Comparison of ENCODE assay signal across 13 mouse cellular contexts in genomic region chr9:101911176-101911866, GRCm38 (mm10). TPM values are rescaled to one million over a fixed set of nuclear protein-coding genes. Genes with fewer than 3 reads are reported as not detected.
A peak's percentile ranks its signal among the peaks of the same experiment; 100 is the strongest.
DNase-seq lines count a peak whose midpoint lies in the region; ATAC-seq lines count a peak whose summit lies in the region.
"Had no signal": no experiment of that assay in that cellular context is flagged by ENCODE, and none has a peak within 500 bp of the region (broad histone marks: within the 10 kb centered on the region; RNA-seq: fewer than 3 reads in every experiment).

No protein-coding gene starts in this region.

- 54% methylated on average over 9 of the region's 9 CpGs for WGBS in hindbrain, embryonic 11.5 days
- 62% methylated on average over 9 of the region's 9 CpGs for WGBS in hindbrain, embryonic 10.5 days

- no peak overlapping the region for H3K4me3 ChIP-seq in hindbrain, embryonic 11.5 days (ENCODE audit: low read depth, low read length)
- no peak overlapping the region for H3K4me3 ChIP-seq in hindbrain, embryonic 10.5 days
- H3K4me3 ChIP-seq: heart, embryonic 12.5 days had no signal

- H3K9me3 ChIP-seq in hindbrain, embryonic 11.5 days (ENCODE audit: control insufficient read depth, low read length), result no peaks in the 10 kb centered on the region
- no peaks in the 10 kb centered on the region for H3K9me3 ChIP-seq in hindbrain, embryonic 10.5 days
- H3K9me3 ChIP-seq: heart, embryonic 12.5 days had no signal

- no peak overlapping the region for H3K4me2 ChIP-seq in hindbrain, embryonic 11.5 days (replicated peaks; ENCODE audit: low read depth, low read length)
- H3K4me2 ChIP-seq: heart, embryonic 12.5 days had no signal

- no peak overlapping the region for H3K9ac ChIP-seq in hindbrain, embryonic 11.5 days (ENCODE audit: low read depth, low read length)
- H3K9ac ChIP-seq: heart, embryonic 12.5 days had no signal

- no peaks in the 10 kb centered on the region for H3K36me3 ChIP-seq in hindbrain, embryonic 11.5 days (ENCODE audit: control insufficient read depth, insufficient read depth, low read length)
- H3K36me3 ChIP-seq in hindbrain, embryonic 10.5 days, result no peaks in the 10 kb centered on the region
- H3K36me3 ChIP-seq: heart, embryonic 12.5 days had no signal

- peaks cover 11% of the 10 kb centered on the region for H3K4me1 ChIP-seq in hindbrain, embryonic 11.5 days (replicated peaks; ENCODE audit: control insufficient read depth, insufficient read depth, low read length)
- H3K4me1 ChIP-seq in hindbrain, embryonic 10.5 days (replicated peaks), result peaks cover 30% of the 10 kb centered on the region
- H3K4me1 ChIP-seq: heart, embryonic 12.5 days had no signal

- peak; percentile 9 for DNase-seq in hindbrain, embryonic 11.5 days (ENCODE audit: low spot score)
- no peak for DNase-seq in hindbrain, embryonic 10.5 days (ENCODE audit: low spot score)
- peak; percentile 46 to 66 for DNase-seq in right cerebral cortex, postnatal 10 days (ENCODE audit: low spot score in 2 of 2)
- no peak for DNase-seq in right cerebral cortex, postnatal 36 days (ENCODE audit: low spot score in 2 of 2)
- peak; percentile 23 to 33 for DNase-seq in layer of hippocampus, postnatal 10 days (ENCODE audit: low spot score in 2 of 2)
- DNase-seq in retina, postnatal 1 day, result peak; percentile 77
- no peak for DNase-seq in frontal cortex, postnatal 14 days (ENCODE audit: low spot score in 2 of 2)
- DNase-seq: kidney, adult 2 months; thymus, postnatal 25 days had no signal

- H3K27ac ChIP-seq in hindbrain, embryonic 11.5 days (ENCODE audit: low read depth, low read length), result no peak overlapping the region
- no peak overlapping the region for H3K27ac ChIP-seq in hindbrain, embryonic 10.5 days

- no peaks in the 10 kb centered on the region for H3K27me3 ChIP-seq in hindbrain, embryonic 11.5 days (ENCODE audit: control insufficient read depth, insufficient read depth, low read length)
- H3K27me3 ChIP-seq in hindbrain, embryonic 10.5 days (ENCODE audit: insufficient read depth, poor library complexity, severe bottlenecking), result no peaks in the 10 kb centered on the region
- H3K27me3 ChIP-seq: CH12.LX; heart, embryonic 12.5 days had no signal

- peak; percentile 26; the same call in 1 of the 2 replicates for ATAC-seq in hindbrain, embryonic 11.5 days (ENCODE audit: low FRiP score)
- ATAC-seq in megakaryocyte, adult 5-6 weeks (ENCODE audit: poor library complexity, severe bottlenecking), result no peak

RNA-seq across cellular contexts. Expression of gene 9630041A04Rik, which starts 49.7 kb away (rescaled TPM):
- 0.28 TPM in 1 of 2 replicates, not detected in the other for polyA plus RNA-seq in hindbrain, embryonic 11.5 days (2014; fragmentation: Nextera tagmentation; extraction: Ambion mirVana)
- 0.17 and 0.33 TPM in 2 replicates for polyA plus RNA-seq in hindbrain, embryonic 10.5 days (2016; fragmentation: Nextera tagmentation; extraction: Ambion mirVana)
- total RNA-seq in layer of hippocampus, postnatal 10 days (2021), result not detected
- not detected in 2 replicates for total RNA-seq in megakaryocyte, adult 5-6 weeks (2015)
- total RNA-seq in megakaryocyte, adult 5-6 weeks (2017), result not detected in 2 replicates
- total RNA-seq: CH12.LX; liver, adult 2 months had no signal
- polyA plus RNA-seq: heart, embryonic 12.5 days; kidney, adult 2 months; liver, adult 2 months had no signal

Comparison
In these comparisons a context has a peak if more than half of its experiments do, and no peak if none do; other contexts are left out.
1. DNase-seq: peak in hindbrain, embryonic 11.5 days (single experiment), right cerebral cortex, postnatal 10 days (2 of 2), layer of hippocampus, postnatal 10 days (2 of 2) and retina, postnatal 1 day (single experiment); none in hindbrain, embryonic 10.5 days (single experiment), right cerebral cortex, postnatal 36 days (0 of 2) and frontal cortex, postnatal 14 days (0 of 2).